Mouse (Mus musculus): Measurements from ENCODE around the gene Rora. TPM values are rescaled to one million over a fixed set of nuclear protein-coding genes. Genes with fewer than 3 reads are reported as not detected.

The Rora gene
- polyA plus RNA-seq, 1 experiment from 2014 or later = 23.1 TPM

- 29% methylated on average over 6 of the region's 6 CpGs for WGBS (ENCODE audit: insufficient replicate concordance)
- TF ChIP-seq EP300 (IDR thresholded peaks at IDR 0.05; ENCODE audit: low read depth) (no peak), CTCF (IDR thresholded peaks at IDR 0.05; ENCODE audit: low read depth) (no peak)
- Histone ChIP-seq H3K36me3 (replicated peaks; ENCODE audit: insufficient read depth, low read length) (no peaks in the 10 kb centered on the region), H3K4me1 (ENCODE audit: insufficient read depth) (peaks cover 15% of the 10 kb centered on the region), H3K9me3 (ENCODE audit: low read length) (no peaks in the 10 kb centered on the region), H3K4me3 (ENCODE audit: low read depth, low read length) (no peak overlapping the region), H3K27me3 (ENCODE audit: insufficient read depth, low read length) (no peaks in the 10 kb centered on the region), H3K27ac (ENCODE audit: low read depth) (peak overlapping the region; percentile 81), H3K9ac (replicated peaks) (no peak overlapping the region), H3K4me2 (ENCODE audit: low read depth, low read length) (no peak overlapping the region)
- ATAC-seq (no peak), DNase-seq (no peak)
Observed at GRCm38 (mm10) chr9:68883005-68883404, 229.4 kb downstream of the Rora start.

- Histone ChIP-seq H3K27me3 (ENCODE audit: insufficient read depth, low read length) (no peaks in the 10 kb centered on the region), H3K36me3 (replicated peaks; ENCODE audit: insufficient read depth, low read length) (no peaks in the 10 kb centered on the region), H3K9ac (replicated peaks) (no peak overlapping the region), H3K4me3 (ENCODE audit: low read depth, low read length) (no peak overlapping the region), H3K4me2 (ENCODE audit: low read depth, low read length) (no peak overlapping the region), H3K27ac (ENCODE audit: low read depth) (peak overlapping the region; percentile 84), H3K4me1 (ENCODE audit: insufficient read depth) (peaks cover 15% of the 10 kb centered on the region), H3K9me3 (ENCODE audit: low read length) (no peaks in the 10 kb centered on the region)
- peak; percentile 58 for DNase-seq
- 58% methylated on average over 8 of the region's 8 CpGs for WGBS (ENCODE audit: insufficient replicate concordance)
- TF ChIP-seq CTCF (IDR thresholded peaks at IDR 0.05; ENCODE audit: low read depth) = no peak
- peak; percentile 89 for TF ChIP-seq EP300 (IDR thresholded peaks at IDR 0.05; ENCODE audit: low read depth)
- ATAC-seq = peak; percentile 89
Observed at GRCm38 (mm10) chr9:68883687-68884086, 230.1 kb downstream of the Rora start.

DNA sequence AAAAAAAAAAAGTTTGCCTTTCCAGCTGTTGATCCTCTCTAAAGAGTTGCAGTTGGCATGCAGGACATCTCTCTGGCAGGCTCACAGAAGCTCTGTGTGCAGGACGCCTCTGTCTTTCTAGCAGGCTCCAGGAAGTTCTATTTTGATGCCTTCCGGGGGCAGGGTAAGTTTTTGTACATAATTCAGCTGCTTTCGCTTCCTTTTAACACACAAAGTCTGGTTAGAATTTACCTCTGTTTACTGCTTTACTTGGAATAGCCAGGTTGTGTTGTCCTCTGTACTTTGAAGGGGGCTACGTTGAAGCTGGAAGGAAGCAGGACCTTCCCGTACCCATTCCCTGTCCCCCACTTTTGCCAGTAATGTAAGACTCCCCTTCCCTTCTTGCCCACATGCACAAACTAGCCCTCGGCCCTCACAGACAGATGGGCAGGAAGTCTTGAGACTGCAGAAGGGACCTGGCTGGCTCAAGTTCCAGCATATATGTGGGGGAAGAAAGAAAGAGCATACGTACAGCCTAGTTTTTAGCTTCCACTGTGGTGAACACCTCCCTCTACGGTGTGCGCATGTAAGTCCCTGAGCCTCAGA, 231.0 kb downstream of the Rora start:
- H3K27me3 ChIP-seq (ENCODE audit: insufficient read depth, low read length) = no peaks in the 10 kb centered on the region
- H3K4me3 ChIP-seq (ENCODE audit: low read depth, low read length) = no peak overlapping the region
- H3K4me2 ChIP-seq (ENCODE audit: low read depth, low read length) = peak overlapping the region; percentile 51; the same call in 1 of the 2 replicates
- H3K36me3 ChIP-seq (replicated peaks; ENCODE audit: insufficient read depth, low read length) = no peaks in the 10 kb centered on the region
- 0 out of 2 replicates have a peak overlapping the region, but pooled peaks have one; percentile 21 for H3K9ac ChIP-seq (replicated peaks)
- H3K9me3 ChIP-seq (ENCODE audit: low read length) = no peaks in the 10 kb centered on the region
- H3K27ac ChIP-seq (ENCODE audit: low read depth) = peak overlapping the region; percentile 84
- H3K4me1 ChIP-seq (ENCODE audit: insufficient read depth) = peaks cover 15% of the 10 kb centered on the region
- TF ChIP-seq EP300 (IDR thresholded peaks at IDR 0.05; ENCODE audit: low read depth) (no peak), CTCF (IDR thresholded peaks at IDR 0.05; ENCODE audit: low read depth) (no peak)
- WGBS (ENCODE audit: insufficient replicate concordance) = 34% methylated on average over 9 of the region's 9 CpGs
- no peak for DNase-seq
- no peak for ATAC-seq

DNA sequence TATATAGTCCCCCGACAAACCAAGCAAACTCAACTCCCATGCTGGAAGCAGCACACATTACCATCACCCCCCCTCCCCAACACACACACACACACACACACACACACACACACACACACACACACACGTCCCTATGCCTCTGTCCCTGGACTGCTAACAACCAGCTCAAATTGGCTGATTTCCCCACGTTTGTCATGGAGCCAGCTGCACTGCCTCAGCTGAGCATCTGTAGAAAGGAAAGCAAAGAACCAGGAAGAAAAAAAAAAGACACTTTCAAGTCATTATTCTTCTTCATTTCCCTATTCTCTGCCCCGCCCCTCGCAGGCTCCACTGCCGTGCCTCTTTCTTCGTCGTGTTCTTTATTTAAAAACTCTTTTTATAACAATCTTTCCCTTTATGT, 235.1 kb downstream of the Rora start:
- Histone ChIP-seq H3K4me2 (ENCODE audit: low read depth, low read length) (no peak overlapping the region), H3K27ac (ENCODE audit: low read depth) (no peak overlapping the region)
- no peak for TF ChIP-seq CTCF (IDR thresholded peaks at IDR 0.05; ENCODE audit: low read depth)
- TF ChIP-seq EP300 (IDR thresholded peaks at IDR 0.05; ENCODE audit: low read depth) = no peak

GRCm38 (mm10) chr9:68891431-68891830, 237.8 kb downstream of the Rora start:
- ATAC-seq (no peak), DNase-seq (no peak)
- Histone ChIP-seq H3K4me3 (ENCODE audit: low read depth, low read length) (no peak overlapping the region), H3K4me2 (ENCODE audit: low read depth, low read length) (no peak overlapping the region), H3K27me3 (ENCODE audit: insufficient read depth, low read length) (no peaks in the 10 kb centered on the region), H3K9ac (replicated peaks) (no peak overlapping the region), H3K4me1 (ENCODE audit: insufficient read depth) (peaks cover 2% of the 10 kb centered on the region; the same call in 1 of the 2 replicates), H3K9me3 (ENCODE audit: low read length) (no peaks in the 10 kb centered on the region), H3K27ac (ENCODE audit: low read depth) (no peak overlapping the region), H3K36me3 (replicated peaks; ENCODE audit: insufficient read depth, low read length) (no peaks in the 10 kb centered on the region)
- WGBS (ENCODE audit: insufficient replicate concordance) = 80% methylated on average over 11 of the region's 11 CpGs
- TF ChIP-seq CTCF (IDR thresholded peaks at IDR 0.05; ENCODE audit: low read depth) = no peak
- TF ChIP-seq EP300 (IDR thresholded peaks at IDR 0.05; ENCODE audit: low read depth) = no peak

More for the DNA sequence above, 235.1 kb downstream of the Rora start:
- H3K9me3 ChIP-seq (ENCODE audit: low read length) = no peaks in the 10 kb centered on the region
- WGBS (ENCODE audit: insufficient replicate concordance) = 33% methylated on average over 8 of the region's 8 CpGs
- H3K9ac ChIP-seq (replicated peaks) = no peak overlapping the region
- ATAC-seq (no peak), DNase-seq (peak; percentile 23)
- H3K4me3 ChIP-seq (ENCODE audit: low read depth, low read length) = no peak overlapping the region
- no peaks in the 10 kb centered on the region for H3K36me3 ChIP-seq (replicated peaks; ENCODE audit: insufficient read depth, low read length)
- H3K4me1 ChIP-seq (ENCODE audit: insufficient read depth) = peaks cover 11% of the 10 kb centered on the region
- no peaks in the 10 kb centered on the region for H3K27me3 ChIP-seq (ENCODE audit: insufficient read depth, low read length)

DNA sequence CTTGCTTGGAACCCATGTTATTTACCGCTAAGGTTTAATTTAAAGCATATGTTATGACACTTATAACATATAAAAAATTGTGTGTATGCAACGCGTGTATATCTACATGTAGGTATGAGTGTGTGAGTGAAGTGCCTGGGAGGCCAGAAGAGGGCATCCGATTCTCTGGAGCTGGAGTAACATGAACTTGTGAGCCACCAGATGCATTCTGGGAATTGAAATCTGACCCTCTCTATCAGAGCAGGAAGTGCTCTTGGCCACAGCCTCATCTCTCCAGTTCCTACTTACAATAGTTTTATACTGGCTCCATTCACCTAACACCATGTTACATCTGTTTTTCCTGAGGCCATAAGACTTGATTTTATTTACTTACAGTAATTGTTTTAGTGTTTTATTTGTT, 238.8 kb downstream of the Rora start:
- 78% methylated on average over 4 of the region's 4 CpGs for WGBS (ENCODE audit: insufficient replicate concordance)
- Histone ChIP-seq H3K9ac (replicated peaks) (no peak overlapping the region), H3K27me3 (ENCODE audit: insufficient read depth, low read length) (no peaks in the 10 kb centered on the region), H3K36me3 (replicated peaks; ENCODE audit: insufficient read depth, low read length) (no peaks in the 10 kb centered on the region), H3K4me2 (ENCODE audit: low read depth, low read length) (no peak overlapping the region), H3K27ac (ENCODE audit: low read depth) (no peak overlapping the region), H3K4me1 (ENCODE audit: insufficient read depth) (peaks cover 2% of the 10 kb centered on the region; the same call in 1 of the 2 replicates), H3K9me3 (ENCODE audit: low read length) (no peaks in the 10 kb centered on the region), H3K4me3 (ENCODE audit: low read depth, low read length) (no peak overlapping the region)
- TF ChIP-seq CTCF (IDR thresholded peaks at IDR 0.05; ENCODE audit: low read depth) = no peak
- TF ChIP-seq EP300 (IDR thresholded peaks at IDR 0.05; ENCODE audit: low read depth) = no peak
- DNase-seq (no peak), ATAC-seq (no peak)
